Mouse (Mus musculus) heart, postnatal 0 days (tissue): ENCODE data around the gene Cryl1. TPM values are rescaled to one million over a fixed set of nuclear protein-coding genes. Genes with fewer than 3 reads are reported as not detected.

Experiments used
- ATAC-seq: fragments of 200-750 bp; cut with Nextera tagmentation; 2 replicates; pipeline ENCODE4 v1.8.0; 2017; ENCODE audit warnings: low read depth, moderate number of reproducible peaks, moderate library complexity; ENCODE audit not compliant: insufficient read depth
- DNase-seq: peaks from one replicate; pipeline ENCODE4 v3.0.0-alpha.2; 2016; ENCODE audit warnings: low spot score
- H3K27ac ChIP-seq: fragments of 300-500 bp; sonication (generic); 2 replicates; pipeline ENCODE4 v1.5.1; 2014; ENCODE audit warnings: low read depth, mild to moderate bottlenecking
- H3K27me3 ChIP-seq: fragments of 300-500 bp; sonication (generic); 2 replicates; pipeline ENCODE4 v1.6.1; 2014; ENCODE audit warnings: low read length, mixed read lengths; ENCODE audit not compliant: control insufficient read depth, insufficient read depth
- H3K36me3 ChIP-seq: fragments of 300-500 bp; sonication (generic); replicated peaks from 2 replicates; pipeline ENCODE4 v1.6.1; 2014; ENCODE audit warnings: low read length, mixed read lengths; ENCODE audit not compliant: control insufficient read depth, insufficient read depth
- H3K4me1 ChIP-seq: fragments of 300-500 bp; sonication (generic); 2 replicates; pipeline ENCODE4 v1.6.1; 2014; ENCODE audit warnings: antibody characterized with exemption; ENCODE audit not compliant: control insufficient read depth, insufficient read depth
- H3K4me2 ChIP-seq: fragments of 300-500 bp; sonication (generic); 2 replicates; pipeline ENCODE4 v1.6.1; 2014; ENCODE audit warnings: low read depth, mild to moderate bottlenecking, low read length, moderate library complexity
- H3K4me3 ChIP-seq: fragments of 300-500 bp; sonication (generic); 2 replicates; pipeline ENCODE4 v1.5.1; 2014; ENCODE audit warnings: low read depth, low read length
- H3K9ac ChIP-seq: fragments of 300-500 bp; sonication (generic); replicated peaks from 2 replicates; pipeline ENCODE4 v1.6.1; 2014; ENCODE audit warnings: low read depth, low read length, mixed read lengths
- H3K9me3 ChIP-seq: fragments of 300-500 bp; sonication (generic); replicated peaks from 2 replicates; pipeline ENCODE4 v1.6.1; 2016; ENCODE audit warnings: low read length; ENCODE audit not compliant: control insufficient read depth
- CTCF ChIP-seq: IDR thresholded peaks from 2 replicates; pipeline ENCODE4 v1.5.1; 2016; ENCODE audit warnings: antibody characterized with exemption, control low read depth, low read depth
- EP300 ChIP-seq: IDR thresholded peaks from 2 replicates; pipeline ENCODE4 v1.6.1; 2016; ENCODE audit warnings: antibody characterized with exemption, low read depth
- WGBS: fragments of 180-500 bp; shearing (Covaris S2); extraction: QIAGEN DNeasy Blood & Tissue Kit; methylation state at CpG from one replicate; pipeline ENCODE4 v1.1.7; 2014; 5-methylcytosine and 5-hydroxymethylcytosine counted together
- polyA plus RNA-seq: library from polyadenylated mRNA; unstranded; fragments of >200 nt; fragmentation: Nextera tagmentation; extraction: Ambion mirVana; gene quantifications from 2 replicates; pipeline ENCODE4 v1.2.1, GENCODE M21; 2015
- total RNA-seq: library from RNA; depleted of rRNA; stranded (reverse); fragments of >200 nt; gene quantifications from 2 replicates; pipeline ENCODE4 v1.2.3, GENCODE M21; 2014; ENCODE audit warnings: low replicate concordance; rRNA removed

Gene Cryl1
- total and polyA plus RNA-seq, 2 experiments from 2014 or later = 1.6 to 10.5 TPM

- Histone ChIP-seq H3K4me1 (no peaks in the 10 kb centered on the region), H3K27ac (no peak overlapping the region), H3K4me3 (no peak overlapping the region), H3K36me3 (no peaks in the 10 kb centered on the region), H3K9me3 (no peaks in the 10 kb centered on the region), H3K9ac (no peak overlapping the region), H3K27me3 (no peaks in the 10 kb centered on the region), H3K4me2 (no peak overlapping the region)
- no peak for TF ChIP-seq CTCF
- no peak for TF ChIP-seq EP300
- no peak for ATAC-seq
- no peak for DNase-seq
- 65% methylated on average over 6 of the region's 6 CpGs for WGBS
Observed at GRCm38 (mm10) chr14:57230264-57231015, 167.9 kb downstream of the Cryl1 start.

Other genes starting within 250 kb of the Cryl1 start
- 6.4 and 7.3 TPM in 2 replicates for gene Ift88, start 25.5 kb upstream of the Cryl1 start, total RNA-seq
- gene Ift88, start 25.5 kb upstream of the Cryl1 start, polyA plus RNA-seq = 4.5 and 5.1 TPM in 2 replicates
- gene Il17d, start 126.2 kb upstream of the Cryl1 start, total RNA-seq = 5.3 and 8.2 TPM in 2 replicates
- 3.0 and 3.5 TPM in 2 replicates for gene Il17d, start 126.2 kb upstream of the Cryl1 start, polyA plus RNA-seq
- gene Eef1akmt1, start 173.1 kb upstream of the Cryl1 start, total RNA-seq = 21.4 and 46.9 TPM in 2 replicates
- 79.3 and 88.3 TPM in 2 replicates for gene Eef1akmt1, start 173.1 kb upstream of the Cryl1 start, polyA plus RNA-seq